Mouse (Mus musculus) E14TG2a.4 (cell line): ENCODE measurements around the gene Csgalnact2.

Experiments
- CTCF ChIP-seq: conservative IDR thresholded peaks from 2 replicates; pipeline ENCODE4 v1.5.1; 2014; ENCODE audit warnings: low read length
- NANOG ChIP-seq: IDR thresholded peaks from 2 replicates; pipeline ENCODE4 v1.6.1; 2014; ENCODE audit warnings: borderline replicate concordance, low read length, mixed read lengths
- POU5F1 ChIP-seq: IDR thresholded peaks from 2 replicates; pipeline ENCODE4 v1.6.1; 2014; ENCODE audit warnings: low read length, borderline replicate concordance

DNA sequence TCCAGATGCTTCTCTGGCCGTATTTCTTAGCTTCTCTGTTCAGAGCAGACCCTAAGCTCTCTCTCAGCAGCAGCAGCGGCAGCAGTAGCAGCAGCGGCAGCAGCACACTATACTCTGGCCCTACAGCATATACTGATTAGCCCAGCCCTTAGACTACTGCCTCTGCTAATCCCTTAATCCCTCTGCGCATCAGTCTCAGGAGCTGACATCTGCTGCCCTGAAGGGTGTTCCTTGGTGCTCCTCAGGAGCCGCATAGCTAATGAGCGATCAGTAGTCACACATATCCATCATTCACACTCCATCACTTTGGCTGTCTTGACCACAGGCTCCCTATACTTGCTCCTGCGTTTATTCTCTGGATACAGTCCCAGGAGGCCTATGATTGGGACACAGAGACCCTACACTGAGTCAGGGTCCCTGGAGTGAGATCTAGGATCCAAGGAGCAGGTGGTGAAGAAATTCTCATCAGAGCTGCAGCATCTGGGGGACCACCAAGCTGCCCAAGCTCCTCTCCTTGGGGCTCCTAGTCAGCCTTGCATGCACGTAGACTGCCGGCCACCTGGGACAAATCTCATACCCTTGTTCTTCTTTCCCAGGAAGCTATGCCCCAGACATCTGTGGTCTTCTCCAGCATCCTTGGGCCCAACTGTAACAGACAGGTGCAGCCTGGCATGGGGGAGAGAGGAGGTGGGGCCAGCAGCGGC lies 59.0 kb downstream of the Csgalnact2 start:
- TF ChIP-seq CTCF, result no peak
- TF ChIP-seq POU5F1, result no peak
- no peak for TF ChIP-seq NANOG
